Mouse (Mus musculus): ENCODE data around the gene P2rx3. TPM values are rescaled to one million over a fixed set of nuclear protein-coding genes. Genes with fewer than 3 reads are reported as not detected.
A peak's percentile ranks its signal among the peaks of the same experiment; 100 is the strongest.

P2rx3 gene
- polyA plus RNA-seq, 1 experiment, result 53.1 TPM

DNA sequence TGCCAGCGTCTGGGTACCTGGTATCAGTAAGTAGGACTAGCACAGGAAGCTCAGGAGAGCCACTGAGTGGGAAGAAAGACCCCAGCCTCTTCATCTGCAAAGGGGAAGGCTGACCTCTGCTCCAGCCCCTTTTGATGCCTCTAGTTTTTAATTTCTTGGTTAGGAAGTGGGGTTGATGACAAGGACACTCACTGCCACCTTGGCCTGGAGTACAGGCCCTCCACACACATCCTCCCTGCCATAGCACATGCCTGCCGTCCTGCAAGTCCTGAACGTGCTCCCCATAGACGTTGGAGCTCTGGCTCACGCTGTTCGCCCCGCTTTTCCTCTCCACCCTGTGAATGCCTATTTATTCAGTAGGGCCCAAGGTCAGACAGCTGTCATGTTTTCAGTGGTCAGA lies 30.7 kb downstream of the P2rx3 start:
- Histone ChIP-seq H3K4me2 (ENCODE audit: low read depth) (no peak overlapping the region), H3K36me3 (ENCODE audit: control insufficient read depth, insufficient read depth) (no peaks in the 10 kb centered on the region), H3K4me3 (no peak overlapping the region), H3ac (ENCODE audit: control insufficient read depth, insufficient read length) (no peak overlapping the region), H3K27me3 (ENCODE audit: control insufficient read depth, insufficient read depth, insufficient read length) (no peaks in the 10 kb centered on the region), H3K79me2 (ENCODE audit: control insufficient read depth, insufficient read depth) (no peaks in the 10 kb centered on the region)
- TF ChIP-seq REST (IDR thresholded peaks at IDR 0.05; ENCODE audit: insufficient read depth, insufficient read length) (no peak), CEBPB (IDR thresholded peaks at IDR 0.05; ENCODE audit: insufficient read depth, poor library complexity, severe bottlenecking) (no peak), MYOD1 (IDR thresholded peaks at IDR 0.05; ENCODE audit: control insufficient read depth in 1 of 3, insufficient read length in 2 of 3, low read depth in 2 of 3) (no peak), MAX (IDR thresholded peaks at IDR 0.05; ENCODE audit: low read depth) (no peak), TCF12 (IDR thresholded peaks at IDR 0.05; ENCODE audit: insufficient read depth, poor library complexity, severe bottlenecking) (no peak), POLR2AphosphoS2 (IDR thresholded peaks at IDR 0.05; ENCODE audit: insufficient read length, low read depth) (no peak), POLR2A (IDR thresholded peaks at IDR 0.05; ENCODE audit: insufficient read length, low read depth) (no peak), TCF3 (IDR thresholded peaks at IDR 0.05; ENCODE audit: insufficient read length, low read depth) (no peak), MYOG (IDR thresholded peaks at IDR 0.05; ENCODE audit: control insufficient read depth in 1 of 3, insufficient read depth in 1 of 3, insufficient read length in 2 of 3, low read depth in 2 of 3) (no peak), E2F4 (IDR thresholded peaks at IDR 0.05; ENCODE audit: insufficient read depth) (no peak), USF1 (IDR thresholded peaks at IDR 0.05; ENCODE audit: low read depth) (no peak), SRF (IDR thresholded peaks at IDR 0.05; ENCODE audit: control insufficient read depth, insufficient read length, low read depth) (no peak)

- TF ChIP-seq E2F4 (IDR thresholded peaks at IDR 0.05; ENCODE audit: insufficient read depth) (no peak), MYOG (IDR thresholded peaks at IDR 0.05; ENCODE audit: control insufficient read depth in 1 of 3, insufficient read depth in 1 of 3, insufficient read length in 2 of 3, low read depth in 2 of 3) (no peak), REST (IDR thresholded peaks at IDR 0.05; ENCODE audit: insufficient read depth, insufficient read length) (no peak), TCF12 (IDR thresholded peaks at IDR 0.05; ENCODE audit: insufficient read depth, poor library complexity, severe bottlenecking) (no peak), MAX (IDR thresholded peaks at IDR 0.05; ENCODE audit: low read depth) (no peak), POLR2AphosphoS2 (IDR thresholded peaks at IDR 0.05; ENCODE audit: insufficient read length, low read depth) (no peak), MYOD1 (IDR thresholded peaks at IDR 0.05; ENCODE audit: control insufficient read depth in 1 of 3, insufficient read length in 2 of 3, low read depth in 2 of 3) (no peak), SRF (IDR thresholded peaks at IDR 0.05; ENCODE audit: control insufficient read depth, insufficient read length, low read depth) (no peak), CEBPB (IDR thresholded peaks at IDR 0.05; ENCODE audit: insufficient read depth, poor library complexity, severe bottlenecking) (no peak), TCF3 (IDR thresholded peaks at IDR 0.05; ENCODE audit: insufficient read length, low read depth) (no peak), USF1 (IDR thresholded peaks at IDR 0.05; ENCODE audit: low read depth) (no peak), POLR2A (IDR thresholded peaks at IDR 0.05; ENCODE audit: insufficient read length, low read depth) (no peak)
- H3K4me3 ChIP-seq, result no peak overlapping the region
- no peaks in the 10 kb centered on the region for H3K27me3 ChIP-seq (ENCODE audit: control insufficient read depth, insufficient read depth, insufficient read length)
- no peaks in the 10 kb centered on the region for H3K36me3 ChIP-seq (ENCODE audit: control insufficient read depth, insufficient read depth)
- no peaks in the 10 kb centered on the region for H3K79me2 ChIP-seq (ENCODE audit: control insufficient read depth, insufficient read depth)
- no peak overlapping the region for H3K4me2 ChIP-seq (ENCODE audit: low read depth)
- H3ac ChIP-seq (ENCODE audit: control insufficient read depth, insufficient read length), result no peak overlapping the region
Observed at GRCm38 (mm10) chr2:85004341-85004740, 32.9 kb downstream of the P2rx3 start.

GRCm38 (mm10) chr2:85002575-85002974 lies 34.7 kb downstream of the P2rx3 start:
- H3K4me3 ChIP-seq, result no peak overlapping the region

DNA sequence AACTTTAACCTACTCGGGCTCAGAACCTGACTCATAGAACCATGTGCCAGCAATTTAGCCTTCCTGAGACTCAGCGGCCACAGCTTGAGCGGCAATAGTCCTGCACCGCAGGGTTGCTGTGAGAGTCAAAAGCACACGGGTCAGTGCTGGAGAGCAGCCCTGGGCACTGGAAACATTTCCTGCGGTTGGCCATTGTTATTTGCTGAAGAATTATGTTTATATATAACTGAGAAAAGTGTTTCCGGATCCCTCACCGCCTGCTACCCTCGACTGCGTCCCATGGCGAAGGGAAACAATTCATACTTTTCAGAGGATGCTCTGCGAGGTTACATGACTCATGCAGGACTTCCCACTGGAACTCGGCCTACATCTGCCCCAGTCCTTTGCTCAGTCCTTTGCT lies 35.8 kb downstream of the P2rx3 start:
- no peak overlapping the region for H3ac ChIP-seq (ENCODE audit: control insufficient read depth, insufficient read length)
- H3K36me3 ChIP-seq (ENCODE audit: control insufficient read depth, insufficient read depth), result no peaks in the 10 kb centered on the region
- TF ChIP-seq MYOD1 (IDR thresholded peaks at IDR 0.05; ENCODE audit: control insufficient read depth in 1 of 3, insufficient read length in 2 of 3, low read depth in 2 of 3) (no peak), MYOG (IDR thresholded peaks at IDR 0.05; ENCODE audit: control insufficient read depth in 1 of 3, insufficient read depth in 1 of 3, insufficient read length in 2 of 3, low read depth in 2 of 3) (no peak), TCF3 (IDR thresholded peaks at IDR 0.05; ENCODE audit: insufficient read length, low read depth) (no peak), CEBPB (IDR thresholded peaks at IDR 0.05; ENCODE audit: insufficient read depth, poor library complexity, severe bottlenecking) (no peak), E2F4 (IDR thresholded peaks at IDR 0.05; ENCODE audit: insufficient read depth) (no peak), SRF (IDR thresholded peaks at IDR 0.05; ENCODE audit: control insufficient read depth, insufficient read length, low read depth) (no peak), REST (IDR thresholded peaks at IDR 0.05; ENCODE audit: insufficient read depth, insufficient read length) (no peak), MAX (IDR thresholded peaks at IDR 0.05; ENCODE audit: low read depth) (no peak), POLR2A (IDR thresholded peaks at IDR 0.05; ENCODE audit: insufficient read length, low read depth) (no peak), USF1 (IDR thresholded peaks at IDR 0.05; ENCODE audit: low read depth) (no peak), TCF12 (IDR thresholded peaks at IDR 0.05; ENCODE audit: insufficient read depth, poor library complexity, severe bottlenecking) (no peak), POLR2AphosphoS2 (IDR thresholded peaks at IDR 0.05; ENCODE audit: insufficient read length, low read depth) (no peak)
- H3K79me2 ChIP-seq (ENCODE audit: control insufficient read depth, insufficient read depth), result no peaks in the 10 kb centered on the region
- H3K4me3 ChIP-seq, result no peak overlapping the region
- no peaks in the 10 kb centered on the region for H3K27me3 ChIP-seq (ENCODE audit: control insufficient read depth, insufficient read depth, insufficient read length)
- peak overlapping the region; percentile 53 for H3K4me2 ChIP-seq (ENCODE audit: low read depth)

More at GRCm38 (mm10) chr2:85002575-85002974, 34.7 kb downstream of the P2rx3 start:
- Histone ChIP-seq H3K27me3 (ENCODE audit: control insufficient read depth, insufficient read depth, insufficient read length) (no peaks in the 10 kb centered on the region), H3K36me3 (ENCODE audit: control insufficient read depth, insufficient read depth) (no peaks in the 10 kb centered on the region), H3ac (ENCODE audit: control insufficient read depth, insufficient read length) (no peak overlapping the region), H3K79me2 (ENCODE audit: control insufficient read depth, insufficient read depth) (no peaks in the 10 kb centered on the region), H3K4me2 (ENCODE audit: low read depth) (no peak overlapping the region)
- TF ChIP-seq POLR2AphosphoS2 (IDR thresholded peaks at IDR 0.05; ENCODE audit: insufficient read length, low read depth), result no peak
- no peak for TF ChIP-seq POLR2A (IDR thresholded peaks at IDR 0.05; ENCODE audit: insufficient read length, low read depth)
- TF ChIP-seq MYOD1 (IDR thresholded peaks at IDR 0.05; ENCODE audit: control insufficient read depth in 1 of 3, insufficient read length in 2 of 3, low read depth in 2 of 3), result no peak
- no peak for TF ChIP-seq TCF3 (IDR thresholded peaks at IDR 0.05; ENCODE audit: insufficient read length, low read depth)
- no peak for TF ChIP-seq SRF (IDR thresholded peaks at IDR 0.05; ENCODE audit: control insufficient read depth, insufficient read length, low read depth)
- TF ChIP-seq E2F4 (IDR thresholded peaks at IDR 0.05; ENCODE audit: insufficient read depth), result no peak
- no peak for TF ChIP-seq CEBPB (IDR thresholded peaks at IDR 0.05; ENCODE audit: insufficient read depth, poor library complexity, severe bottlenecking)
- no peak for TF ChIP-seq MAX (IDR thresholded peaks at IDR 0.05; ENCODE audit: low read depth)
- TF ChIP-seq TCF12 (IDR thresholded peaks at IDR 0.05; ENCODE audit: insufficient read depth, poor library complexity, severe bottlenecking), result no peak
- no peak for TF ChIP-seq REST (IDR thresholded peaks at IDR 0.05; ENCODE audit: insufficient read depth, insufficient read length)
- TF ChIP-seq USF1 (IDR thresholded peaks at IDR 0.05; ENCODE audit: low read depth), result no peak
- no peak for TF ChIP-seq MYOG (IDR thresholded peaks at IDR 0.05; ENCODE audit: control insufficient read depth in 1 of 3, insufficient read depth in 1 of 3, insufficient read length in 2 of 3, low read depth in 2 of 3)
